Mouse (Mus musculus) heart, embryonic 14.5 days (tissue): ENCODE data around the gene Hc. TPM values are rescaled to one million over a fixed set of nuclear protein-coding genes. Genes with fewer than 3 reads are reported as not detected.

Experiments
- ATAC-seq: fragments of 200-750 bp; cut with Nextera tagmentation; 2 replicates; pipeline ENCODE4 v1.8.0; 2017; ENCODE audit warnings: low read depth, moderate TSS enrichment; ENCODE audit not compliant: insufficient number of reproducible peaks, insufficient read depth, low FRiP score
- H3K27ac ChIP-seq, 2 experiments: fragments of 200-500 bp in 1 of 2; fragments of 300-500 bp in 1 of 2; sonication (generic) in 1 of 2; replicated peaks in 1 of 2; 2 replicates each; pipeline ENCODE4 v1.5.1; 2012 to 2014; ENCODE audit warnings: low read depth in 2 of 2, low read length in 2 of 2, control low read depth in 1 of 2, mild to moderate bottlenecking in 1 of 2, mixed read lengths in 1 of 2; ENCODE audit not compliant: control insufficient read depth in 1 of 2, insufficient read depth in 1 of 2
- H3K27me3 ChIP-seq: fragments of 300-500 bp; sonication (generic); 2 replicates; pipeline ENCODE4 v1.6.1; 2014; ENCODE audit warnings: mild to moderate bottlenecking, low read length, control low read depth; ENCODE audit not compliant: control insufficient read depth, insufficient read depth
- H3K36me3 ChIP-seq: fragments of 300-500 bp; sonication (generic); 2 replicates; pipeline ENCODE4 v1.6.1; 2014; ENCODE audit warnings: mild to moderate bottlenecking, control low read depth, low read length, mixed read lengths; ENCODE audit not compliant: control insufficient read depth, insufficient read depth
- H3K4me1 ChIP-seq, 2 experiments: fragments of 200-500 bp in 1 of 2; fragments of 300-500 bp in 1 of 2; sonication (generic) in 1 of 2; 2 replicates each; pipeline ENCODE4 v1.6.1; 2012 to 2014; ENCODE audit warnings: low read length in 2 of 2, control low read depth in 1 of 2, mixed read lengths in 1 of 2; ENCODE audit not compliant: control insufficient read depth in 2 of 2, insufficient read depth in 2 of 2
- H3K4me2 ChIP-seq: fragments of 300-500 bp; sonication (generic); 2 replicates; pipeline ENCODE4 v1.6.1; 2014; ENCODE audit warnings: mild to moderate bottlenecking, low read length
- H3K4me3 ChIP-seq, 2 experiments: fragments of 200-500 bp in 1 of 2; fragments of 300-500 bp in 1 of 2; sonication (generic) in 1 of 2; 2 replicates each; pipeline ENCODE4 v1.5.1; 2012 to 2014; ENCODE audit warnings: low read length in 2 of 2, mild to moderate bottlenecking in 2 of 2, control low read depth in 1 of 2, low read depth in 1 of 2, moderate library complexity in 1 of 2; ENCODE audit not compliant: control insufficient read depth in 1 of 2, insufficient read depth in 1 of 2
- H3K9ac ChIP-seq: fragments of 300-500 bp; sonication (generic); 2 replicates; pipeline ENCODE4 v1.6.1; 2014; ENCODE audit warnings: mild to moderate bottlenecking, low read length
- H3K9me3 ChIP-seq: fragments of 300-500 bp; sonication (generic); 2 replicates; pipeline ENCODE4 v1.6.1; 2016; ENCODE audit warnings: low read length, control low read depth; ENCODE audit not compliant: control insufficient read depth
- WGBS: fragments of 180-500 bp; shearing (Covaris S2); extraction: QIAGEN DNeasy Blood & Tissue Kit; methylation state at CpG from one replicate; pipeline ENCODE4 v1.1.7; 2014; 5-methylcytosine and 5-hydroxymethylcytosine counted together
- polyA plus RNA-seq: library from polyadenylated mRNA; unstranded; fragments of >200 nt; fragmentation: Nextera tagmentation; extraction: Ambion mirVana; gene quantifications from 2 replicates; pipeline ENCODE4 v1.2.1, GENCODE M21; 2014

Hc gene
- polyA plus RNA-seq, 1 experiment from 2014 or later: not detected

- no peaks in the 10 kb centered on the region for H3K36me3 ChIP-seq
- 82% methylated on average over 11 of the region's 11 CpGs for WGBS
- H3K27ac ChIP-seq: no peak overlapping the region
- H3K9ac ChIP-seq: no peak overlapping the region
- H3K4me2 ChIP-seq: no peak overlapping the region
- no peaks in the 10 kb centered on the region for H3K27me3 ChIP-seq
- no peaks in the 10 kb centered on the region for H3K4me1 ChIP-seq
- no peak overlapping the region for H3K4me3 ChIP-seq
- ATAC-seq: no peak
- no peaks in the 10 kb centered on the region for H3K9me3 ChIP-seq
Measured at GRCm38 (mm10) chr2:35057243-35057642, 4.0 kb downstream of the Hc start.

- Histone ChIP-seq H3K36me3 (no peaks in the 10 kb centered on the region), H3K4me1 (no peaks in the 10 kb centered on the region), H3K4me3 (no peak overlapping the region), H3K27me3 (no peaks in the 10 kb centered on the region), H3K9me3 (no peaks in the 10 kb centered on the region), H3K4me2 (no peak overlapping the region), H3K27ac (no peak overlapping the region), H3K9ac (no peak overlapping the region)
- no peak for ATAC-seq
- 41% methylated on average over 5 of the region's 5 CpGs for WGBS
Measured at GRCm38 (mm10) chr2:35048851-35049250, 12.4 kb downstream of the Hc start.

GRCm38 (mm10) chr2:35044956-35045355 lies 16.3 kb downstream of the Hc start:
- 69% methylated on average over 2 of the region's 2 CpGs for WGBS
- Histone ChIP-seq H3K4me3 (no peak overlapping the region), H3K4me1 (no peaks in the 10 kb centered on the region), H3K27ac (no peak overlapping the region), H3K9me3 (no peaks in the 10 kb centered on the region), H3K36me3 (no peaks in the 10 kb centered on the region), H3K9ac (no peak overlapping the region), H3K4me2 (no peak overlapping the region), H3K27me3 (no peaks in the 10 kb centered on the region)
- no peak for ATAC-seq

- no peak overlapping the region for H3K4me2 ChIP-seq
- 82% methylated on average over 9 of the region's 9 CpGs for WGBS
- no peak for ATAC-seq
- H3K9me3 ChIP-seq: no peaks in the 10 kb centered on the region
- no peak overlapping the region for H3K4me3 ChIP-seq
- H3K36me3 ChIP-seq: no peaks in the 10 kb centered on the region
- H3K9ac ChIP-seq: no peak overlapping the region
- no peaks in the 10 kb centered on the region for H3K4me1 ChIP-seq
- no peak overlapping the region for H3K27ac ChIP-seq
- no peaks in the 10 kb centered on the region for H3K27me3 ChIP-seq
Measured at GRCm38 (mm10) chr2:35038580-35039375, 22.5 kb downstream of the Hc start.

GRCm38 (mm10) chr2:35024646-35025154 lies 36.5 kb downstream of the Hc start:
- no peaks in the 10 kb centered on the region for H3K4me1 ChIP-seq
- no peaks in the 10 kb centered on the region for H3K36me3 ChIP-seq
- no peak overlapping the region for H3K4me2 ChIP-seq
- H3K9me3 ChIP-seq: no peaks in the 10 kb centered on the region
- H3K27me3 ChIP-seq: no peaks in the 10 kb centered on the region
- WGBS: 78% methylated on average over 3 of the region's 3 CpGs
- H3K4me3 ChIP-seq: no peak overlapping the region
- no peak for ATAC-seq
- H3K9ac ChIP-seq: no peak overlapping the region
- H3K27ac ChIP-seq: no peak overlapping the region

GRCm38 (mm10) chr2:35021806-35022205 lies 39.4 kb downstream of the Hc start:
- no peak overlapping the region for H3K9ac ChIP-seq
- no peaks in the 10 kb centered on the region for H3K9me3 ChIP-seq
- 80% methylated on average over 5 of the region's 5 CpGs for WGBS

GRCm38 (mm10) chr2:35015861-35016260 lies 45.4 kb downstream of the Hc start:
- no peak for ATAC-seq
- H3K27me3 ChIP-seq: no peaks in the 10 kb centered on the region
- H3K4me1 ChIP-seq: no peaks in the 10 kb centered on the region
- 27% methylated on average over 6 of the region's 6 CpGs for WGBS
- no peak overlapping the region for H3K4me3 ChIP-seq
- no peak overlapping the region for H3K4me2 ChIP-seq
- H3K27ac ChIP-seq: no peak overlapping the region
- no peaks in the 10 kb centered on the region for H3K36me3 ChIP-seq
- H3K9ac ChIP-seq: no peak overlapping the region
- H3K9me3 ChIP-seq: no peaks in the 10 kb centered on the region

More at GRCm38 (mm10) chr2:35021806-35022205, 39.4 kb downstream of the Hc start:
- H3K4me1 ChIP-seq: no peaks in the 10 kb centered on the region
- H3K36me3 ChIP-seq: no peaks in the 10 kb centered on the region
- no peak overlapping the region for H3K27ac ChIP-seq
- no peaks in the 10 kb centered on the region for H3K27me3 ChIP-seq
- no peak for ATAC-seq
- H3K4me2 ChIP-seq: no peak overlapping the region
- H3K4me3 ChIP-seq: no peak overlapping the region

GRCm38 (mm10) chr2:35011649-35012048 lies 49.6 kb downstream of the Hc start:
- Histone ChIP-seq H3K4me3 (no peak overlapping the region), H3K4me1 (no peaks in the 10 kb centered on the region), H3K27me3 (no peaks in the 10 kb centered on the region; the same call in 1 of the 2 replicates), H3K27ac (no peak overlapping the region), H3K9me3 (no peaks in the 10 kb centered on the region), H3K4me2 (no peak overlapping the region), H3K9ac (no peak overlapping the region), H3K36me3 (no peaks in the 10 kb centered on the region)
- 84% methylated on average over 8 of the region's 8 CpGs for WGBS
- ATAC-seq: no peak
